Mouse (Mus musculus): Measurements from ENCODE around the gene Tmem130. TPM values are rescaled to one million over a fixed set of nuclear protein-coding genes. Genes with fewer than 3 reads are reported as not detected.

Tmem130 gene
- polyA plus RNA-seq, 1 experiment from 2014 or later: 0.12 TPM

GRCm38 (mm10) chr5:144725554-144725953 lies 36.1 kb downstream of the Tmem130 start:
- 81% methylated on average over 3 of the region's 3 CpGs for WGBS
- no peak for ATAC-seq (ENCODE audit: low FRiP score, low TSS enrichment)
- no peaks in the 10 kb centered on the region for H3K27me3 ChIP-seq (ENCODE audit: control insufficient read depth, insufficient read depth, low read length)
- H3K27ac ChIP-seq (ENCODE audit: low read depth, low read length): no peak overlapping the region
- no peaks in the 10 kb centered on the region for H3K4me1 ChIP-seq (ENCODE audit: control insufficient read depth, insufficient read depth, low read length)
- no peaks in the 10 kb centered on the region for H3K9me3 ChIP-seq (ENCODE audit: control insufficient read depth, low read length)
- H3K9ac ChIP-seq (ENCODE audit: low read depth, low read length): no peak overlapping the region
- H3K4me3 ChIP-seq (ENCODE audit: low read length): no peak overlapping the region
- H3K36me3 ChIP-seq (ENCODE audit: control insufficient read depth, insufficient read depth, low read length): no peaks in the 10 kb centered on the region
- no peak overlapping the region for H3K4me2 ChIP-seq (replicated peaks; ENCODE audit: low read depth, low read length)

- Histone ChIP-seq H3K4me3 (ENCODE audit: low read length) (no peak overlapping the region), H3K4me1 (ENCODE audit: control insufficient read depth, insufficient read depth, low read length) (no peaks in the 10 kb centered on the region), H3K9me3 (ENCODE audit: control insufficient read depth, low read length) (no peaks in the 10 kb centered on the region), H3K27me3 (ENCODE audit: control insufficient read depth, insufficient read depth, low read length) (no peaks in the 10 kb centered on the region), H3K9ac (ENCODE audit: low read depth, low read length) (no peak overlapping the region), H3K4me2 (replicated peaks; ENCODE audit: low read depth, low read length) (no peak overlapping the region), H3K27ac (ENCODE audit: low read depth, low read length) (no peak overlapping the region), H3K36me3 (ENCODE audit: control insufficient read depth, insufficient read depth, low read length) (no peaks in the 10 kb centered on the region)
- ATAC-seq (ENCODE audit: low FRiP score, low TSS enrichment): no peak
- WGBS: 11% methylated on average over 2 of the region's 2 CpGs
These were observed 36.7 kb downstream of the Tmem130 start for GRCm38 (mm10) chr5:144724926-144725325.

- Histone ChIP-seq H3K27me3 (ENCODE audit: control insufficient read depth, insufficient read depth, low read length) (no peaks in the 10 kb centered on the region), H3K9me3 (ENCODE audit: control insufficient read depth, low read length) (no peaks in the 10 kb centered on the region), H3K36me3 (ENCODE audit: control insufficient read depth, insufficient read depth, low read length) (no peaks in the 10 kb centered on the region), H3K9ac (ENCODE audit: low read depth, low read length) (no peak overlapping the region), H3K4me2 (replicated peaks; ENCODE audit: low read depth, low read length) (no peak overlapping the region), H3K27ac (ENCODE audit: low read depth, low read length) (no peak overlapping the region), H3K4me3 (ENCODE audit: low read length) (no peak overlapping the region), H3K4me1 (ENCODE audit: control insufficient read depth, insufficient read depth, low read length) (no peaks in the 10 kb centered on the region)
- WGBS: 73% methylated on average over 4 of the region's 4 CpGs
- no peak for ATAC-seq (ENCODE audit: low FRiP score, low TSS enrichment)
These were observed 41.3 kb downstream of the Tmem130 start for GRCm38 (mm10) chr5:144720281-144720680.

GRCm38 (mm10) chr5:144719781-144720180 lies 41.8 kb downstream of the Tmem130 start:
- Histone ChIP-seq H3K4me3 (ENCODE audit: low read length) (no peak overlapping the region), H3K9ac (ENCODE audit: low read depth, low read length) (no peak overlapping the region), H3K27ac (ENCODE audit: low read depth, low read length) (no peak overlapping the region), H3K36me3 (ENCODE audit: control insufficient read depth, insufficient read depth, low read length) (no peaks in the 10 kb centered on the region), H3K9me3 (ENCODE audit: control insufficient read depth, low read length) (no peaks in the 10 kb centered on the region), H3K27me3 (ENCODE audit: control insufficient read depth, insufficient read depth, low read length) (no peaks in the 10 kb centered on the region), H3K4me1 (ENCODE audit: control insufficient read depth, insufficient read depth, low read length) (no peaks in the 10 kb centered on the region), H3K4me2 (replicated peaks; ENCODE audit: low read depth, low read length) (no peak overlapping the region)
- 81% methylated on average over 6 of the region's 6 CpGs for WGBS
- ATAC-seq (ENCODE audit: low FRiP score, low TSS enrichment): no peak

- H3K4me1 ChIP-seq (ENCODE audit: control insufficient read depth, insufficient read depth, low read length): no peaks in the 10 kb centered on the region
- no peaks in the 10 kb centered on the region for H3K36me3 ChIP-seq (ENCODE audit: control insufficient read depth, insufficient read depth, low read length)
- H3K27ac ChIP-seq (ENCODE audit: low read depth, low read length): no peak overlapping the region
- no peak overlapping the region for H3K4me2 ChIP-seq (replicated peaks; ENCODE audit: low read depth, low read length)
- H3K9me3 ChIP-seq (ENCODE audit: control insufficient read depth, low read length): no peaks in the 10 kb centered on the region
- H3K9ac ChIP-seq (ENCODE audit: low read depth, low read length): no peak overlapping the region
- WGBS: 75% methylated on average over 6 of the region's 6 CpGs
- H3K27me3 ChIP-seq (ENCODE audit: control insufficient read depth, insufficient read depth, low read length): no peaks in the 10 kb centered on the region
- H3K4me3 ChIP-seq (ENCODE audit: low read length): no peak overlapping the region
- no peak for ATAC-seq (ENCODE audit: low FRiP score, low TSS enrichment)
These were observed 44.4 kb downstream of the Tmem130 start for GRCm38 (mm10) chr5:144717186-144717585.

- Histone ChIP-seq H3K36me3 (ENCODE audit: control insufficient read depth, insufficient read depth, low read length) (no peaks in the 10 kb centered on the region), H3K27ac (ENCODE audit: low read depth, low read length) (no peak overlapping the region), H3K4me2 (replicated peaks; ENCODE audit: low read depth, low read length) (no peak overlapping the region), H3K4me3 (ENCODE audit: low read length) (no peak overlapping the region), H3K4me1 (ENCODE audit: control insufficient read depth, insufficient read depth, low read length) (no peaks in the 10 kb centered on the region), H3K9ac (ENCODE audit: low read depth, low read length) (no peak overlapping the region), H3K27me3 (ENCODE audit: control insufficient read depth, insufficient read depth, low read length) (no peaks in the 10 kb centered on the region), H3K9me3 (ENCODE audit: control insufficient read depth, low read length) (no peaks in the 10 kb centered on the region)
- ATAC-seq (ENCODE audit: low FRiP score, low TSS enrichment): no peak
- WGBS: 93% methylated on average over 10 of the region's 10 CpGs
These were observed 48.2 kb downstream of the Tmem130 start for GRCm38 (mm10) chr5:144713371-144713770.

- 92% methylated on average over 6 of the region's 6 CpGs for WGBS
- 0 out of 2 replicates have a peak, but pooled peaks cover 3% of the 10 kb centered on the region for H3K4me1 ChIP-seq (ENCODE audit: control insufficient read depth, insufficient read depth, low read length)
- no peak for ATAC-seq (ENCODE audit: low FRiP score, low TSS enrichment)
- H3K27me3 ChIP-seq (ENCODE audit: control insufficient read depth, insufficient read depth, low read length): no peaks in the 10 kb centered on the region
- H3K4me3 ChIP-seq (ENCODE audit: low read length): no peak overlapping the region
- H3K9me3 ChIP-seq (ENCODE audit: control insufficient read depth, low read length): no peaks in the 10 kb centered on the region
- no peak overlapping the region for H3K27ac ChIP-seq (ENCODE audit: low read depth, low read length)
- no peaks in the 10 kb centered on the region for H3K36me3 ChIP-seq (ENCODE audit: control insufficient read depth, insufficient read depth, low read length)
- H3K4me2 ChIP-seq (replicated peaks; ENCODE audit: low read depth, low read length): no peak overlapping the region
- H3K9ac ChIP-seq (ENCODE audit: low read depth, low read length): no peak overlapping the region
These were observed 54.0 kb downstream of the Tmem130 start for GRCm38 (mm10) chr5:144707603-144708002.

GRCm38 (mm10) chr5:144703464-144704368 lies 57.9 kb downstream of the Tmem130 start:
- WGBS: 58% methylated on average over 20 of the region's 20 CpGs
- Histone ChIP-seq H3K4me2 (replicated peaks; ENCODE audit: low read depth, low read length) (no peak overlapping the region), H3K36me3 (ENCODE audit: control insufficient read depth, insufficient read depth, low read length) (no peaks in the 10 kb centered on the region), H3K27me3 (ENCODE audit: control insufficient read depth, insufficient read depth, low read length) (no peaks in the 10 kb centered on the region), H3K9me3 (ENCODE audit: control insufficient read depth, low read length) (no peaks in the 10 kb centered on the region), H3K9ac (ENCODE audit: low read depth, low read length) (no peak overlapping the region), H3K4me3 (ENCODE audit: low read length) (no peak overlapping the region), H3K4me1 (ENCODE audit: control insufficient read depth, insufficient read depth, low read length) (0 out of 2 replicates have a peak, but pooled peaks cover 3% of the 10 kb centered on the region), H3K27ac (ENCODE audit: low read depth, low read length) (no peak overlapping the region)
- ATAC-seq (ENCODE audit: low FRiP score, low TSS enrichment): peak; percentile 55

GRCm38 (mm10) chr5:144695289-144696060 lies 66.1 kb downstream of the Tmem130 start:
- Histone ChIP-seq H3K36me3 (ENCODE audit: control insufficient read depth, insufficient read depth, low read length) (no peaks in the 10 kb centered on the region), H3K27ac (ENCODE audit: low read depth, low read length) (no peak overlapping the region), H3K9me3 (ENCODE audit: control insufficient read depth, low read length) (no peaks in the 10 kb centered on the region), H3K9ac (ENCODE audit: low read depth, low read length) (no peak overlapping the region), H3K4me2 (replicated peaks; ENCODE audit: low read depth, low read length) (no peak overlapping the region), H3K4me3 (ENCODE audit: low read length) (no peak overlapping the region), H3K4me1 (ENCODE audit: control insufficient read depth, insufficient read depth, low read length) (no peaks in the 10 kb centered on the region), H3K27me3 (ENCODE audit: control insufficient read depth, insufficient read depth, low read length) (no peaks in the 10 kb centered on the region)
- peak; percentile 62 for ATAC-seq (ENCODE audit: low FRiP score, low TSS enrichment)
- 70% methylated on average over 8 of the region's 8 CpGs for WGBS
